Mouse (Mus musculus) myocyte (in vitro differentiated cells): ENCODE measurements around the gene Atp2b4.
A peak's percentile ranks its signal among the peaks of the same experiment; 100 is the strongest.

Experiments used
- CEBPB ChIP-seq: IDR thresholded peaks from 2 replicates; pipeline ENCODE4 v1.6.1; 2011; ENCODE audit warnings: mild to moderate bottlenecking, moderate library complexity; ENCODE audit not compliant: poor library complexity, insufficient read depth, severe bottlenecking
- MAX ChIP-seq: IDR thresholded peaks from one replicate; pipeline ENCODE4 v1.6.1; 2011; ENCODE audit warnings: low read depth, mild to moderate bottlenecking, control low read depth
- MYOG ChIP-seq, 3 experiments: IDR thresholded peaks; one replicate each; pipeline ENCODE4 v1.6.1; 2011; ENCODE audit warnings: control low read depth in 2 of 3, low read depth in 2 of 3, mild to moderate bottlenecking in 2 of 3; ENCODE audit not compliant: insufficient read length in 2 of 3, control insufficient read depth in 1 of 3, insufficient read depth in 1 of 3
- POLR2A ChIP-seq: IDR thresholded peaks from one replicate; pipeline ENCODE4 v1.6.1; 2011; ENCODE audit warnings: low read depth, mild to moderate bottlenecking, control low read depth, moderate library complexity; ENCODE audit not compliant: insufficient read length
- REST ChIP-seq: IDR thresholded peaks from one replicate; pipeline ENCODE4 v1.6.1; 2011; ENCODE audit warnings: mild to moderate bottlenecking, control low read depth, moderate library complexity; ENCODE audit not compliant: insufficient read depth, insufficient read length
- USF1 ChIP-seq: IDR thresholded peaks from one replicate; pipeline ENCODE4 v1.6.1; 2011; ENCODE audit warnings: low read depth, mild to moderate bottlenecking, control low read depth, moderate library complexity

DNA sequence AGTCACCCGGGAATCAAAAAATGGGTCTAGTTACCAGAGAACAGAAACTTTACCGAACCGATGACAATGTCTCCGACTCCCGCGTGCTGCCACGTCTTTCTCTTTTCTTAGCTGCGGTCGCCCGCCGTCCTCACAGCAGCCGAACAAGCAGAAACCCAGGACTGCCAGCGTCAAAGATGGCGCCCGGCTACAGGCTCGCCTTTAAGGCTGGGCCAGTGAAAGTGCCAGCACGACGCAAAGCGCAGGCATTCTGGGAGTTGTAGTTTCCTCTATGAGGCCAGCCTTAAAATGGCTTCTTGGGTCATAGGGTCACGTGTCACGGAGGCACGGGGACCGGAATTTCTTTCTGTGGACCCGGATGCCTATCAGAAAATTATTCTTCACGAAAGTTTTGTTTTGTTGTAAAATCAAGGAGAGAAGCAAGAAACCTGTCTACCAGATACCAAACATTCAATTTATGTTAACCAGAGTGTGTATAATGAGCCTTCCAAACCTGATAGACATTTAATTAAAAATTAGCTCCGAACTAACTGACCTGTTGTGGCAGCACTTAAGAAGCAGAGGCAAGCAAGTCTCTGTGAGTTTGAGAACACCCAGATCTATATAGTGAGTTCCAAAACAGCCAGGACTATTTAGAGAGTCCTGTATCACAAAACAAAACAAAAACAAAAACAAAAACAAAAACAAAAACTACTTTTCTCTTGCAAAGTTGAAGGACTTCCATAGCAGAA lies 139.5 kb downstream of the Atp2b4 start, which contains the start of gene Gm38394:
- TF ChIP-seq POLR2A (peak; percentile 70), MAX (no peak), USF1 (peak; percentile 97), MYOG (IDR thresholded peaks at IDR 0.05; ENCODE audit: control insufficient read depth in 1 of 3, insufficient read depth in 1 of 3, insufficient read length in 2 of 3, low read depth in 2 of 3) (no peak), REST (no peak), CEBPB (no peak)
